Mouse (Mus musculus) cerebellum, adult 2 months (tissue): Measurements from ENCODE around the gene Nckap1.

Experiments
- CTCF ChIP-seq: fragments of 200-500 bp; IDR thresholded peaks from 2 replicates; pipeline ENCODE4 v1.5.1; 2011; ENCODE audit warnings: low read depth, mild to moderate bottlenecking, control low read depth, low read length, moderate library complexity, borderline replicate concordance; ENCODE audit not compliant: insufficient read depth
- POLR2A ChIP-seq: fragments of 200-500 bp; IDR thresholded peaks from 2 replicates; pipeline ENCODE4 v1.6.1; 2011; ENCODE audit warnings: low read length, control low read depth, borderline replicate concordance; ENCODE audit not compliant: insufficient read depth

- TF ChIP-seq POLR2A (no peak), CTCF (no peak)
These were observed 19.7 kb downstream of the Nckap1 start for GRCm38 (mm10) chr2:80561478-80561877.
